Mouse (Mus musculus): ENCODE data around the gene Ctsw. TPM values are rescaled to one million over a fixed set of nuclear protein-coding genes. Genes with fewer than 3 reads are reported as not detected.

The Ctsw gene
- 1.9 and 2.1 TPM in 2 replicates for polyA plus RNA-seq (2015; fragmentation: Nextera tagmentation; extraction: Ambion mirVana)

DNA sequence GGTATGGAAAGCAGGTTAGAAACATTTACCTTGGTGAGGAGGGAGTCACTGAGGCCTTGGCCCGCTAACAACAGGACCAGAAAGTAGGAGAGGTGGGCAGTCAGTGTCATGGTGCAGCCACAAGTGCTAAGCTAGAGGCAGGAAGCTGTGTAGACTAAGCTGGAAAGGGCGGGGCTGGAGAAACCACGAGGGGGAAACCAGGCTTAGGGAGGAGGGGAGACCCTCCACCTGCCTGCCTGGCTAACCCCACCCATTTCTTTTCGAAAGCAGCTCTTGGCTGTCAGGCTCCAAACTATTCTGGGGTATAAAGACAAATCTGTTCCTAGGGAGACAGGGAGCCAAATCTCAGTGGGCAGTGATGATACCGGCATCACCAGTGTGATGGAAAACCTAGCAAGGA is at the start of gene Ctsw:
Gene Ctsw, minus strand, starts transcription at position 134 of the 400 bp plus-strand sequence.
- no peak for ATAC-seq (ENCODE audit: low FRiP score, low TSS enrichment)
- no peaks in the 10 kb centered on the region for H3K9me3 ChIP-seq (ENCODE audit: low read length)
- WGBS = 61% methylated on average over 5 of the region's 5 CpGs
- no peak within 1 kb of the TSS for H3K4me2 ChIP-seq (replicated peaks; ENCODE audit: low read depth, low read length)
- no peak within 1 kb of the TSS for H3K9ac ChIP-seq (replicated peaks; ENCODE audit: low read length)
- H3K4me1 ChIP-seq (ENCODE audit: insufficient read depth, low read length) = peaks cover 11% of the 10 kb centered on the region; the same call in 1 of the 2 replicates
- peaks cover 40% of the 10 kb centered on the region for H3K36me3 ChIP-seq (ENCODE audit: insufficient read depth, low read length)
- H3K27me3 ChIP-seq (ENCODE audit: insufficient read depth, low read length) = no peaks in the 10 kb centered on the region
- no peak within 1 kb of the TSS for H3K27ac ChIP-seq (ENCODE audit: low read length)
- H3K4me3 ChIP-seq (ENCODE audit: low read length) = no peak within 1 kb of the TSS

DNA sequence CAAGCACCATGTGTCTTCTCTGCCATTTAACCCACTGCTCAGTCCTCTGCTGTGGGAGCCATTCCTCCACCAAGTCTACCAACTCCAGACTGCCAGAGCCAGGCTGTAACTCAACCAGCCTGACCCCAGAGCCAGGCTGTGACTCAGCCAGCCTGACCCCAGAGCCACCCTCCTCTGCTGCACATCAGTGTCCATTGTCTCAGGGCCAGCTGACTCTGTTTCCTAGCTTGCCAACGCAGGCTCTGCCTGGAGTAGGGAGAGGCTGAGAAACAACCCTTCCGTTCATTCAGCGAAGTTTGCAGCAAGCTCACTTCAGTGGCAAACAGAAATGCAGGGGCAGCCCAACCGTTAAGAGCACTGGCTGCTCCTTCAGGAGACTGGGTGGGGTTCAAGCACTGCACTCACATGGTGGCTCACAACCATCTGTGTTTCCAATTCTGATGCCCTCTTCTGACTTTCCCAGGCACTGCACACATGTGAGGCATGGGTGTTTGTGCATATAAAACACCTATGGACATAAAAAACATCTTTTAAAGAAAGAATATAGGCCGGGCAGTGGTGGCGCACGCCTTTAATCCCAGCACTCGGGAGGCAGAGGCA is 48.7 kb upstream of the Ctsw start:
- Histone ChIP-seq H3K9ac (replicated peaks; ENCODE audit: low read length) (no peak overlapping the region), H3K27me3 (ENCODE audit: insufficient read depth, low read length) (no peaks in the 10 kb centered on the region), H3K4me1 (ENCODE audit: insufficient read depth, low read length) (0 out of 2 replicates have a peak, but pooled peaks cover 6% of the 10 kb centered on the region), H3K4me2 (replicated peaks; ENCODE audit: low read depth, low read length) (no peak overlapping the region), H3K4me3 (ENCODE audit: low read length) (no peak overlapping the region), H3K36me3 (ENCODE audit: insufficient read depth, low read length) (no peaks in the 10 kb centered on the region), H3K27ac (ENCODE audit: low read length) (no peak overlapping the region), H3K9me3 (ENCODE audit: low read length) (no peaks in the 10 kb centered on the region)
- WGBS = 80% methylated on average over 8 of the region's 8 CpGs
- ATAC-seq (ENCODE audit: low FRiP score, low TSS enrichment) = no peak

DNA sequence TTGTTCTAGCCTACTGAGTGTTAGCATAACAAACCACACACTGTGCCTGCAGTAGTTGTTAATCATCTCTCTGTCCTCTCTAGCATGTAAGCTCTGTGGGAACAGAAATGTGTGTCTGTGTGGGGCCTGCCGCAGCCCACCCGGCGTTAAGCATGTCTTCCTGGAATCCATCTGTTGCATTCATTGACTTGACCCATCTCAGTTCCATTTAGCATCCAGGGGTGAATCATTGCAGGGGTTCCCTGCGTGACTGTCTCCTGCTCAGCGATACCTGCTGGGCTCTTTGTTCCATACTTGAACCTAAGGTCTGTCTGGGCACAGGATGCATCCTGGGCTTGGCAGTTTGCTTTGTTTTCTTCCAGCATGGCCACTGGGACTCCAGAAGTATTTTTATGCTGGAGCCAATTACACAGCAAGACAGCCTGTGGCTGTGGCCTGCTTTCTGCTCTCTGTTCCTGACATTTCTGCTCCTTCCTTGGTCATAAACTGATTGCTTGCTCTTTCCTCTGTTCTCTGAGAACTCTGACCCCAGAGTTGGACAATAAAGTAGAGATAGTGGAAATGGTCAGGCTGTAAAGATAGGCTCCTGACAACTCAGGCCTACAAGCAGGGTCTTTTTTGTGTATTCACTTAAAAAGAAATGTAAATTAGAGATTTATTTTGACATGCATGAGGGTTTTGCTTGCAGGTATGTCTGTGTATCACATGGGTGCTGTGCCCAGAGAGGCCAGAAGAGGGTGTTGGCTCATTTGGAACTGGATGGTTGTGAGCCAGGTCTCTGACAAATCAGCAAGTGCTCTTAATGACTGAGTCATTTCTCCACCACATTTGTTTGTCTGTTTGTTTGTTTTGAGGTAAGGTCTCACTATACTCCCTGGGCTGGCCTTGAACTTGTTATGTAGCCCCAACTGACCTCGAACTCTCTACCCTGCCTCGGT is 47.8 kb upstream of the Ctsw start:
- no peak for ATAC-seq (ENCODE audit: low FRiP score, low TSS enrichment)
- 84% methylated on average over 7 of the region's 7 CpGs for WGBS

DNA sequence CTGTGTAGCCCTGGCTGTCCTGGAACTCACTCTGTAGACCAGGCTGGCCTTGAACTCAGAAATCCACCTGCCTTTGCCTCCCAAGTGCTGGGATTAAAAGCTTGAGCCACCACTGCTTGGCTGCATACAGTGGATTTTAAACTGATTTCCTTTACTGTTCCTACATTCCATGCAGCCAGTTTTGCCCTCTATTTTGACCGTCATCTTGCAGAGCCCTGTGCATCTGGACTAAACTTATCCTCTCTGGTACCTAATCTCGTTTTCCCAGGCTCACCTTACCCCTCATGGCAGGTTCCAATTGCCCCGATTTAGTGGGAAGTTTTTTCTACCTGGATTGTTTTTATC is 44.7 kb upstream of the Ctsw start:
- 82% methylated on average over 3 of the region's 3 CpGs for WGBS
- no peak for ATAC-seq (ENCODE audit: low FRiP score, low TSS enrichment)
- no peaks in the 10 kb centered on the region for H3K27me3 ChIP-seq (ENCODE audit: insufficient read depth, low read length)

More for the DNA sequence above, 47.8 kb upstream of the Ctsw start:
- Histone ChIP-seq H3K36me3 (ENCODE audit: insufficient read depth, low read length) (no peaks in the 10 kb centered on the region), H3K9ac (replicated peaks; ENCODE audit: low read length) (no peak overlapping the region), H3K4me1 (ENCODE audit: insufficient read depth, low read length) (peaks cover 12% of the 10 kb centered on the region; the same call in 1 of the 2 replicates), H3K27ac (ENCODE audit: low read length) (no peak overlapping the region), H3K4me2 (replicated peaks; ENCODE audit: low read depth, low read length) (no peak overlapping the region), H3K27me3 (ENCODE audit: insufficient read depth, low read length) (no peaks in the 10 kb centered on the region), H3K9me3 (ENCODE audit: low read length) (no peaks in the 10 kb centered on the region), H3K4me3 (ENCODE audit: low read length) (no peak overlapping the region)

DNA sequence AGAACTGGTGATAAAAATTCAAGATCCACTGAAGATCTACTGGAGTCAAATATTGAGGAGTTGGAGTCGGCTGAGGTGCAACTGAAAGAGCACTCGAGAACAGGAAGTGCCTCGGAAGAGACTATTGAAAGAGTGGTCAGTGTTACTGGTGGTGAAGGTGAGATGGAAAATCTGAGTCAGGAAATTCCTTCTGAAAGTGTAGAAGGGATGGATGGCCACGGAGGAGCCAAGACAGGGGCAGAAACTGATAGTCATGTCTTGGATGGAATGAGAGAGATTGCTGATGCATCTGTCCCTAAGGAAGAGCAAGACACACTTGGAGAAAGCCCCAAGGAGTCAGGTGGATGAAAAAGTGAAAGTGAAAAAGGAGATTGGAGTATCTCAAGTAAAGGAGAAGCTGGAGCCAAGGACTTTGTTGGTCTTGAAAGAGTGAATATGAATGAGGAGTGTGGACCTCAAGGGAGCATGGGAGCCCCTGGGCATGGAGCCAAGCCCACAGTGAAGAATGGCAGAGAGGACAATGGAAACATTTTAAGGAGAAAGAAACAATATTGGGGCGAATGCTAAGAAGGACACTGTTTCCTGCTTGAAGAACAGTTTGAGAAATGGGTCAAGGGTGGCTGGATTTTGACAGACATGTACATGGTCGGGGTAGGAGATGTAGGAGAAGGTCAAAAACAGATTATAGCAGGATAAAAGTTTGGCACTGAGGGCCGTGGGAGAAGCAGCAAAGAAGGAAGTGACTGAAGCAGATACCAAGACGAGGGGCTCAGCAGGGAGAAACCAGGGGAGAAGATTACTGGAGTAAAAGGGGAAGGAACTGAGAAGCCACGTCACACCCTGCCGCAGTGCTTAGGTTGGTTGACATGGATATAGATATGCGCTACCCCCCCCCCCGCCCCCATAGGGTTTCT is 44.0 kb upstream of the Ctsw start:
- Histone ChIP-seq H3K36me3 (ENCODE audit: insufficient read depth, low read length) (no peaks in the 10 kb centered on the region), H3K4me2 (replicated peaks; ENCODE audit: low read depth, low read length) (no peak overlapping the region), H3K4me3 (ENCODE audit: low read length) (no peak overlapping the region), H3K4me1 (ENCODE audit: insufficient read depth, low read length) (peaks cover 22% of the 10 kb centered on the region), H3K9ac (replicated peaks; ENCODE audit: low read length) (no peak overlapping the region), H3K27me3 (ENCODE audit: insufficient read depth, low read length) (no peaks in the 10 kb centered on the region), H3K9me3 (ENCODE audit: low read length) (no peaks in the 10 kb centered on the region; the same call in none of the 2 replicates), H3K27ac (ENCODE audit: low read length) (no peak overlapping the region; the same call in 1 of the 2 replicates)
- WGBS = 72% methylated on average over 12 of the region's 12 CpGs
- no peak for ATAC-seq (ENCODE audit: low FRiP score, low TSS enrichment)

More for the DNA sequence above, 44.7 kb upstream of the Ctsw start:
- Histone ChIP-seq H3K36me3 (ENCODE audit: insufficient read depth, low read length) (no peaks in the 10 kb centered on the region), H3K27ac (ENCODE audit: low read length) (no peak overlapping the region), H3K9ac (replicated peaks; ENCODE audit: low read length) (no peak overlapping the region), H3K4me1 (ENCODE audit: insufficient read depth, low read length) (peaks cover 22% of the 10 kb centered on the region), H3K4me2 (replicated peaks; ENCODE audit: low read depth, low read length) (no peak overlapping the region), H3K9me3 (ENCODE audit: low read length) (no peaks in the 10 kb centered on the region; the same call in none of the 2 replicates), H3K4me3 (ENCODE audit: low read length) (no peak overlapping the region)

DNA sequence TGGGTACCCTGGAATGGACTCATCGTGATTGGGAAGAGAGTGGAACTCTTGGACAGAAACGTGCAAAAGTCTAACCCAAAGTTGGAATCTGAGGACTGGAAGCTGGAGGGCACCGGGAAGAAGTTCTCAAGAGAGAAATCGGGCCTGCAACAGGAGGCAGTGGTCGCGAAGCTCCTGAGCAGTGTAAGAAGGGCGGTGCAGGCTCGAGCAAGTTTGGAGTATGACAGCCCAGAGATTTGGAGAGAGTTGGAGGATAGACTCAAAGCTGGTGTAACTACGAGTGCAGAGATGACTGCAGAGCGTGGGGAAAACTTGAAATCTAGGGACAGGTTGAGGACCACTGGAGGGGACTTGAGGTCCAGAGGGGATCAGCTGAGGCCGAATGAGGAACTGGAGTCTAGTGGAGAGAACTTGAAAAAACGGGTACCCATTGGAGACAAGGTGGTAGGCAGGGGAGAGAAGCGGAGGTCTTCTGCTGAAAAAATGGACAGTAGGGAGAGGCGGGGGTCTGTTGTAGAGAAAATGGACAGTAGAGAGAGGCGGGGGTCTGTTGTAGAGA is 42.8 kb upstream of the Ctsw start:
- Histone ChIP-seq H3K27me3 (ENCODE audit: insufficient read depth, low read length) (no peaks in the 10 kb centered on the region), H3K9me3 (ENCODE audit: low read length) (no peaks in the 10 kb centered on the region; the same call in none of the 2 replicates), H3K4me2 (replicated peaks; ENCODE audit: low read depth, low read length) (peak overlapping the region; percentile 71), H3K4me3 (ENCODE audit: low read length) (peak overlapping the region; percentile 48), H3K27ac (ENCODE audit: low read length) (no peak overlapping the region), H3K4me1 (ENCODE audit: insufficient read depth, low read length) (peaks cover 22% of the 10 kb centered on the region), H3K36me3 (ENCODE audit: insufficient read depth, low read length) (no peaks in the 10 kb centered on the region), H3K9ac (replicated peaks; ENCODE audit: low read length) (peak overlapping the region; percentile 75)
- peak; percentile 49 for ATAC-seq (ENCODE audit: low FRiP score, low TSS enrichment)
- WGBS = 48% methylated on average over 15 of the region's 15 CpGs

DNA sequence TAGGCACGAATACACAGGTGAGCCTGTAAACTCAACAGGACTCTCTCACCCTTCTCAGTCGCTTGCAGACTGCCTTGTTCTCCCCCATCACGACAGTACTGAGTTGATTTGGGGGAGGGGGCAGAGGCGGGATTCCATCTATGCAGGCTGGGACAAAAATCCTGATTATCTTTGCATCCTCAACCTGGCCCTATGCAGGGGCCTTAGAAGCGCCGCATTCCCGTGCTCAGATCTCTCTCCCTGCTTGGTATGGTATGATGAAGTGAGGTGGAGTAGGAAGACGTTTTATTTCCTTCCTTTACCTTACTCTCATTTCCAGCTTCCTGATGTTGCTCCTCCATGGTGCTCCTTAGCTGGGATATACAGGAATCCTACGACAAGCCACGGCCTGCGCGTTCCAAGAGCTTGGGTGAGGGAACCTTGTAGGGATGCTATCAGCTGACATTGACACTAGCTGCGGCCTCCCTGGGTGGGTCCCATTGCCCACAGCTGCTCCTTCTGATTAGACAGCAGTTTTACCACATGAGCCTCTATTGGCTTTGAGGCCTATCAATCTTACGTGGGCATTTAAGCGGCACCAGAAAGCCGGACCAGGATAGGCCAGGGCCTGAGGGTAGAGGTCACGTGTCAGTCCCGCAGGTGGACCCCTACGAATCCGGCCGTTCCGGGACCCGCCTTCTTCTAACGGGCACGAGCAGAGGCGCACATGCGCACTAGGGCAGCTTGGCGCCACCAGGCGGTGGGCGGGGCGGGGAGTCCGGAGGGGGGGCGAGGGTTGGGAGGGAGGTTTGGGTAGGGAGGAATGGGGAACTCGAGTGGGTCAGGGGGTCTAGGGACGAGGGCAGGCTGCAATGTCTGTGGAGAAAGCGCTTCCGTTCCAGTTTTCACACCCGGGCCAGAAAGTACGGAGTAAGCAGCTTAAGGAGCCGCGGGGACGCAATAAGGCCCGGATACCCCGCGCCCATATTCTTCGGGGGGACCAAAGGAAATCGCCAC is 42.0 kb upstream of the Ctsw start, which contains the start of gene Snx32:
Gene Snx32, minus strand, starts transcription at position 508 of the 996 bp plus-strand sequence.
- Histone ChIP-seq H3K9ac (replicated peaks; ENCODE audit: low read length) (peak within 1 kb of the TSS; percentile 75), H3K4me3 (ENCODE audit: low read length) (peak within 1 kb of the TSS; percentile 48)

DNA sequence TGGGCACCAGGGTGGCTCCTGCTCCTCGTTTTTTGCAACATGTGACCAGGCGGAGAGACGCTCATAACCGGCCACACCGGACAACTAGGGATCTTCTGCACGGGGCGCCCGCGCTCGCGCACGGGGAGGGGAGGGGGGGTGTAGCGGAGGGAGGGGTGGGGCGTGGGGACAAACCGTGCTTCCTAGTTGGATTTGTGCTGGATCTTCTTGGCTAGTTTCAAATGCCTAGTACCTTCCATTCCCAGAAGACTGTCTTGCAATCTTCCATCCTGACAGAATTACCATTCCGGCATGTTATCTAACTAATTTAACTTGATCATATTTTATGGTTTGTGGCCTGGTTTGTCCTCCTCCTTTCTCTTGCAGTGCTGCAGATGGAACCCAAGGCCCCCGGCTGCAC is 35.4 kb upstream of the Ctsw start, which contains the start of gene 1700020D05Rik:
Gene 1700020D05Rik, minus strand, starts transcription at position 101 of the 400 bp plus-strand sequence.
- ATAC-seq (ENCODE audit: low FRiP score, low TSS enrichment) = no peak
- 47% methylated on average over 17 of the region's 17 CpGs for whole genome bisulfite sequencing
- H3K27ac ChIP-seq (ENCODE audit: low read length) = no peak within 1 kb of the TSS
- no peaks in the 10 kb centered on the region; the same call in 1 of the 2 replicates for H3K9me3 ChIP-seq (ENCODE audit: low read length)
- H3K4me3 ChIP-seq (ENCODE audit: low read length) = peak within 1 kb of the TSS; percentile 8; the same call in 1 of the 2 replicates
- no peaks in the 10 kb centered on the region for H3K27me3 ChIP-seq (ENCODE audit: insufficient read depth, low read length)
- H3K36me3 ChIP-seq (ENCODE audit: insufficient read depth, low read length) = no peaks in the 10 kb centered on the region
- H3K9ac ChIP-seq (replicated peaks; ENCODE audit: low read length) = no peak within 1 kb of the TSS
- no peaks in the 10 kb centered on the region for H3K4me1 ChIP-seq (ENCODE audit: insufficient read depth, low read length)
- H3K4me2 ChIP-seq (replicated peaks; ENCODE audit: low read depth, low read length) = peak within 1 kb of the TSS; percentile 31

More for the DNA sequence above, 42.0 kb upstream of the Ctsw start, which contains the start of gene Snx32:
- Histone ChIP-seq H3K27ac (ENCODE audit: low read length) (0 out of 2 replicates have a peak within 1 kb of the TSS, but pooled peaks have one; percentile 40), H3K4me2 (replicated peaks; ENCODE audit: low read depth, low read length) (peak within 1 kb of the TSS; percentile 71), H3K4me1 (ENCODE audit: insufficient read depth, low read length) (peaks cover 22% of the 10 kb centered on the region), H3K36me3 (ENCODE audit: insufficient read depth, low read length) (no peaks in the 10 kb centered on the region), H3K27me3 (ENCODE audit: insufficient read depth, low read length) (no peaks in the 10 kb centered on the region), H3K9me3 (ENCODE audit: low read length) (no peaks in the 10 kb centered on the region; the same call in none of the 2 replicates)
- ATAC-seq (ENCODE audit: low FRiP score, low TSS enrichment) = peak; percentile 99
- WGBS = 3% methylated on average over 46 of the region's 47 CpGs
